Mouse (Mus musculus) urinary bladder, postnatal 10 days (tissue): Measurements from ENCODE around the gene Foxp4.
"Not testable (repeated sequence)": the region's sequence is repeated elsewhere in the genome, so short reads cannot be mapped to it uniquely, and the experiment has no call there.

Experiments used
- DNase-seq: peaks from one replicate; pipeline ENCODE4 v3.0.0; 2022; ENCODE audit warnings: low spot score

The Foxp4 gene

GRCm38 (mm10) chr17:47851798-47852360, 72.6 kb downstream of the Foxp4 start:
- DNase-seq: not testable (repeated sequence)

GRCm38 (mm10) chr17:47850639-47851314, 73.7 kb downstream of the Foxp4 start:
- no peak for DNase-seq

GRCm38 (mm10) chr17:47850035-47850434, 74.4 kb downstream of the Foxp4 start:
- no peak for DNase-seq

GRCm38 (mm10) chr17:47847985-47848384, 76.5 kb downstream of the Foxp4 start:
- no peak for DNase-seq

GRCm38 (mm10) chr17:47845609-47846008, 78.8 kb downstream of the Foxp4 start:
- no peak for DNase-seq

- DNase-seq: no peak
Observed at GRCm38 (mm10) chr17:47843465-47843864, 81.0 kb downstream of the Foxp4 start.

- DNase-seq: no peak
Observed at GRCm38 (mm10) chr17:47841931-47842623, 82.4 kb downstream of the Foxp4 start.

GRCm38 (mm10) chr17:47841521-47841920, 82.9 kb downstream of the Foxp4 start:
- no peak for DNase-seq

GRCm38 (mm10) chr17:47837808-47838207, 86.6 kb downstream of the Foxp4 start:
- DNase-seq: no peak

GRCm38 (mm10) chr17:47834482-47834767, 90.0 kb downstream of the Foxp4 start, which contains the start of gene Mdfi:
Mdfi (minus strand) TSS chr17:47834691.
- DNase-seq: no peak

GRCm38 (mm10) chr17:47833628-47834481, 90.6 kb downstream of the Foxp4 start:
- DNase-seq: no peak

GRCm38 (mm10) chr17:47833029-47833627, 91.3 kb downstream of the Foxp4 start:
- DNase-seq: no peak

- no peak for DNase-seq
Observed at GRCm38 (mm10) chr17:47832501-47833028, 91.9 kb downstream of the Foxp4 start.

GRCm38 (mm10) chr17:47831772-47832171, 92.7 kb downstream of the Foxp4 start:
- DNase-seq: no peak

GRCm38 (mm10) chr17:47831161-47831560, 93.3 kb downstream of the Foxp4 start:
- no peak for DNase-seq

GRCm38 (mm10) chr17:47821339-47821738, 103.1 kb downstream of the Foxp4 start:
- DNase-seq: no peak

- DNase-seq: no peak
Observed at GRCm38 (mm10) chr17:47818038-47818725, 106.3 kb downstream of the Foxp4 start.
